ENCODE assay signal across 9 mouse cellular contexts in the genomic region with DNA sequence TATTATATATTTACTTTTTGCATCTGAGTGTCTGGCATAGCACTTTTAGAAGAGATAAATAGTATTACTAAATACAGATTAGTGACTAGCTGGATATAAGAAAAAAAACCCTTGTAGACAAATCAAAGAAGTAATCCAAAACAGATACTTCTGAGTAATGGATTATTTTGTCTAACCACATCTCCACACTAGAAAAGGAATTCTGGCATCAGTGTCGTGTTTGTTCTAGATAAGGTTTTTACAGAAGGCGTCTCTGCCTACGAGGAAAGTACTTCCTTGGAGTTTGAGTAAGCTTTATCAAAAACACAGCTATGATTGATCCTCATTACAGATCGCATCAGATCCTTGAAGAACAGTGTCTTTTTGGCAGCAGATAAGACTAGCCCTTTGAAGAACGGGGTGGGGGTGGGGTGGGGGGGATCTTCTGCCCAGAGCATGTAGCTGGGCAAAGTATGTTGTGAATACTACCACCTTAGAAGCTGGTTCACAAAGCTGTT. TPM values are rescaled to one million over a fixed set of nuclear protein-coding genes. Genes with fewer than 3 reads are reported as not detected.
DNase-seq lines count a peak whose midpoint lies in the region; ATAC-seq and TF ChIP-seq lines count a peak whose summit lies in the region.
"Had no signal": no experiment of that assay in that cellular context is flagged by ENCODE, and none has a peak within 500 bp of the region (broad histone marks: within the 10 kb centered on the region; RNA-seq: fewer than 3 reads in every experiment).

No protein-coding gene starts in this region.

- no peaks in the 10 kb centered on the region for H3K9me3 ChIP-seq in embryonic facial prominence, embryonic 12.5 days
- no peaks in the 10 kb centered on the region for H3K9me3 ChIP-seq in intestine, embryonic 15.5 days

- no peak for DNase-seq in left cerebral cortex, adult 2 months (ENCODE audit: extremely low spot score in 1 of 2, low spot score in 2 of 2)
- DNase-seq in left cerebral cortex, postnatal 4 days = no peak
- no peak for DNase-seq in spleen, postnatal 4 days (ENCODE audit: low spot score in 2 of 2)
- no peak for DNase-seq in adipocyte (ENCODE audit: low spot score)
- DNase-seq: kidney, adult 18-20 months had no signal

- no peaks in the 10 kb centered on the region for H3K27me3 ChIP-seq in embryonic facial prominence, embryonic 12.5 days
- H3K27me3 ChIP-seq in intestine, embryonic 15.5 days (replicated peaks) = no peaks in the 10 kb centered on the region
- no peaks in the 10 kb centered on the region for H3K27me3 ChIP-seq in myocyte (ENCODE audit: control insufficient read depth, insufficient read depth, insufficient read length)

- peaks cover 52% of the 10 kb centered on the region for H3K79me2 ChIP-seq in myocyte (ENCODE audit: control insufficient read depth, insufficient read depth)

- TF ChIP-seq CTCF in left cerebral cortex, adult 2 months (IDR thresholded peaks at IDR 0.05) = no peak

- no peaks in the 10 kb centered on the region for H3K36me3 ChIP-seq in embryonic facial prominence, embryonic 12.5 days
- H3K36me3 ChIP-seq in intestine, embryonic 15.5 days = no peaks in the 10 kb centered on the region
- no peaks in the 10 kb centered on the region for H3K36me3 ChIP-seq in myocyte (ENCODE audit: control insufficient read depth, insufficient read depth)

- peaks cover 9% of the 10 kb centered on the region; the same call in 1 of the 2 replicates for H3K4me1 ChIP-seq in embryonic facial prominence, embryonic 12.5 days
- H3K4me1 ChIP-seq in intestine, embryonic 15.5 days (replicated peaks) = 0 out of 2 replicates have a peak, but pooled peaks cover 5% of the 10 kb centered on the region

- H3K4me3 ChIP-seq in left cerebral cortex, adult 2 months = peak overlapping the region; percentile 72
- H3K4me3 ChIP-seq in embryonic facial prominence, embryonic 12.5 days = peak overlapping the region; percentile 87
- H3K4me3 ChIP-seq in intestine, embryonic 15.5 days (replicated peaks) = peak overlapping the region; percentile 89
- peak overlapping the region; percentile 62 for H3K4me3 ChIP-seq in myocyte

- no peak for TF ChIP-seq POLR2A in myocyte (IDR thresholded peaks at IDR 0.05; ENCODE audit: insufficient read length, low read depth)

- H3ac ChIP-seq in myocyte (ENCODE audit: control insufficient read depth, insufficient read length) = peak overlapping the region; percentile 40

- H3K9ac ChIP-seq in embryonic facial prominence, embryonic 12.5 days = peak overlapping the region; percentile 89
- H3K9ac ChIP-seq in intestine, embryonic 15.5 days = peak overlapping the region; percentile 87

- peak overlapping the region; percentile 93; the same call in 1 of the 2 replicates for H3K27ac ChIP-seq in left cerebral cortex, adult 2 months
- H3K27ac ChIP-seq in embryonic facial prominence, embryonic 12.5 days = peak overlapping the region; percentile 97
- H3K27ac ChIP-seq in intestine, embryonic 15.5 days = 0 out of 2 replicates have a peak overlapping the region, but pooled peaks have one; percentile 95

- 25% methylated on average over 5 of the region's 5 CpGs for WGBS in embryonic facial prominence, embryonic 12.5 days
- 10% methylated on average over 5 of the region's 5 CpGs for WGBS in intestine, embryonic 15.5 days

- intact Hi-C loops in left cerebral cortex, adult 2 months (cut with DNase I) = loop anchor here (5.0 to 10.0 kb wide), 2 partner anchors 274 to 356 kb away; no protein-coding TSS in a partner anchor
- intact Hi-C loops in left cerebral cortex, postnatal 4 days (cut with DNase I) = loop anchor here (10.0 kb wide), 2 partner anchors 46 to 176 kb away; a partner anchor contains a TSS

- H3K4me2 ChIP-seq in embryonic facial prominence, embryonic 12.5 days (replicated peaks) = peak overlapping the region; percentile 83
- peak overlapping the region; percentile 86 for H3K4me2 ChIP-seq in intestine, embryonic 15.5 days (replicated peaks)
- H3K4me2 ChIP-seq in myocyte (ENCODE audit: low read depth) = peak overlapping the region; percentile 81

- ATAC-seq in embryonic facial prominence, embryonic 12.5 days (ENCODE audit: insufficient number of reproducible peaks, insufficient read depth, low FRiP score, low TSS enrichment) = no peak
- ATAC-seq in intestine, embryonic 15.5 days = no peak
- no peak for ATAC-seq in frontal cortex, adult (ENCODE audit: low TSS enrichment)

TF ChIP-seq in myocyte, 11 proteins besides CTCF, POLR2A, EP300 and RAD21:
- TF ChIP-seq E2F4 (IDR thresholded peaks at IDR 0.05; ENCODE audit: insufficient read depth) (no peak), MYOG (IDR thresholded peaks at IDR 0.05; ENCODE audit: control insufficient read depth in 1 of 3, insufficient read depth in 1 of 3, insufficient read length in 2 of 3, low read depth in 2 of 3) (no peak), REST (IDR thresholded peaks at IDR 0.05; ENCODE audit: insufficient read depth, insufficient read length) (no peak), MYOD1 (IDR thresholded peaks at IDR 0.05; ENCODE audit: control insufficient read depth in 1 of 3, insufficient read length in 2 of 3, low read depth in 2 of 3) (no peak), POLR2AphosphoS2 (IDR thresholded peaks at IDR 0.05; ENCODE audit: insufficient read length, low read depth) (no peak), MAX (IDR thresholded peaks at IDR 0.05; ENCODE audit: low read depth) (no peak), USF1 (IDR thresholded peaks at IDR 0.05; ENCODE audit: low read depth) (no peak), TCF12 (IDR thresholded peaks at IDR 0.05; ENCODE audit: insufficient read depth, poor library complexity, severe bottlenecking) (no peak), SRF (IDR thresholded peaks at IDR 0.05; ENCODE audit: control insufficient read depth, insufficient read length, low read depth) (no peak), TCF3 (IDR thresholded peaks at IDR 0.05; ENCODE audit: insufficient read length, low read depth) (no peak), CEBPB (IDR thresholded peaks at IDR 0.05; ENCODE audit: insufficient read depth, poor library complexity, severe bottlenecking) (no peak)
TF ChIP-seq in myocyte: peak in this region for 0.

RNA-seq across cellular contexts. Expression of a gene that starts 1.6 kb away (rescaled TPM):
- 10 to 100 TPM; 32.3 to 34.7 TPM for total RNA-seq in left cerebral cortex, adult 2 months (2021)
- 10 to 100 TPM; 58.0 to 62.3 TPM for total RNA-seq in left cerebral cortex, postnatal 4 days (2021)
- 70.1 and 74.9 TPM in 2 replicates for polyA plus RNA-seq in embryonic facial prominence, embryonic 12.5 days (2016; fragmentation: Nextera tagmentation; extraction: Ambion mirVana)
- polyA plus RNA-seq in intestine, embryonic 15.5 days (2015; fragmentation: Nextera tagmentation; extraction: Ambion mirVana) = 48.1 and 49.5 TPM in 2 replicates
- 68.6 TPM for polyA plus RNA-seq in myocyte (2012; fragmentation: generic; extraction: Trizol)

RNA-seq across cellular contexts. Expression of a gene that starts 45.6 kb away (rescaled TPM):
- 100 to 1,000 TPM; 113 to 123 TPM for total RNA-seq in left cerebral cortex, adult 2 months (2021)
- 10 to 100 TPM; 68.0 to 73.4 TPM for total RNA-seq in left cerebral cortex, postnatal 4 days (2021)
- 148 and 161 TPM in 2 replicates for polyA plus RNA-seq in embryonic facial prominence, embryonic 12.5 days (2016; fragmentation: Nextera tagmentation; extraction: Ambion mirVana)
- polyA plus RNA-seq in intestine, embryonic 15.5 days (2015; fragmentation: Nextera tagmentation; extraction: Ambion mirVana) = 187 and 218 TPM in 2 replicates
- polyA plus RNA-seq in myocyte (2012; fragmentation: generic; extraction: Trizol) = 410 TPM

RNA-seq across cellular contexts. Expression of a gene that starts 53.7 kb away (rescaled TPM):
- total RNA-seq in left cerebral cortex, adult 2 months (2021) = 100 to 1,000 TPM in 1 of 2 experiments, 10 to 100 TPM in 1; 90.7 to 100 TPM
- 1 to 10 TPM; 6.7 to 6.8 TPM for total RNA-seq in left cerebral cortex, postnatal 4 days (2021)
- polyA plus RNA-seq in embryonic facial prominence, embryonic 12.5 days (2016; fragmentation: Nextera tagmentation; extraction: Ambion mirVana) = 0.34 and 0.54 TPM in 2 replicates
- polyA plus RNA-seq in intestine, embryonic 15.5 days (2015; fragmentation: Nextera tagmentation; extraction: Ambion mirVana) = 11.6 and 15.5 TPM in 2 replicates
- 6.9 TPM for polyA plus RNA-seq in myocyte (2012; fragmentation: generic; extraction: Trizol)
